Mouse (Mus musculus) G1E (cell line): ENCODE measurements around the gene Arhgap23.

ENCODE experiments used
- CTCF ChIP-seq: IDR thresholded peaks from 2 replicates; pipeline ENCODE4 v1.5.1; 2012; ENCODE audit warnings: low read depth, low read length, inconsistent platforms, mixed read lengths
- GATA1 ChIP-seq: IDR thresholded peaks from 2 replicates; pipeline ENCODE4 v1.6.1; 2012; ENCODE audit warnings: borderline replicate concordance, low read length, inconsistent platforms, mixed read lengths
- POLR2AphosphoS5 ChIP-seq: IDR thresholded peaks from 2 replicates; pipeline ENCODE4 v1.6.1; 2012; ENCODE audit warnings: low read depth, low read length, inconsistent platforms; ENCODE audit not compliant: insufficient replicate concordance
- TAL1 ChIP-seq: conservative IDR thresholded peaks from 2 replicates; pipeline ENCODE4 v1.6.1; 2012; ENCODE audit warnings: low read depth, low read length, inconsistent platforms, mixed read lengths

DNA sequence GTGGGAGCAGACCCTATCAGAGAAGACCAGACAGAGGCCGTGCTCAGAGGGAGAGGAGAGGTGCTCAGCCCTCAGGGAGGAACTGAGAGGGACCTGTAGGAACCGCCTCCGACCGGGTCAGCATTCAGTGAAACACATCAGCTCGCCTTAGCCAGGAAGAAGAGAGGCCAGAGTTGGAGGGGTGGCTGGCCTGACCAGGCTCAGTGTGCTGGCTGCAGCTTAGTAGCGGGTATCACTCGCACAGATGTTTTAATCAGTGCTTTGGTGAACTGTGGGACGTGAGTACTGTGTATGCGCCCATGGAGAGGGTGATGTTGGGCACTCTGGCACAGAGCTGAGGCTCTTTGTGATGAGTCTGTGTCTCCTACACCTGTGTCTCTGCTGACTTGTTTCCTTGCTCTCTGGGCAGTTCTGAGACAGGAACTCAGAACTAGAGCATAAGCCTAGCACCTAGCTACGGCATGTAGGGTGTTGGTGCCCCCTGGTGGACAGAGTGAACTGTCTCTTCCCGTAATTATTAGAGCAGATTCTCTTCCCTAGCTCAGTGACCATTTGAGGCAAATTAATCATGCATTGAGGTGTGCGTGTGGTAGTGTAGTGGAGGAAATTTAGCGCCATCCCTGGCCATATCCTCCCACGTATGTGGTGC lies 53.4 kb downstream of the Arhgap23 start:
- peak; percentile 91 for TF ChIP-seq CTCF
- no peak for TF ChIP-seq POLR2AphosphoS5
- no peak for TF ChIP-seq GATA1
- no peak for TF ChIP-seq TAL1
